Comparison of ENCODE assay signal across 11 mouse cellular contexts in genomic region chr12:27150871-27151853, GRCm38 (mm10).
DNase-seq lines count a peak whose midpoint lies in the region; ATAC-seq and TF ChIP-seq lines count a peak whose summit lies in the region.
"Had no signal": no experiment of that assay in that cellular context is flagged by ENCODE, and none has a peak within 500 bp of the region (broad histone marks: within the 10 kb centered on the region; RNA-seq: fewer than 3 reads in every experiment).

No protein-coding gene starts in this region.

- H3K9ac ChIP-seq in ES-E14 (ENCODE audit: insufficient read depth, low read depth, low read length, poor library complexity, severe bottlenecking) = no peak overlapping the region
- H3K9ac ChIP-seq in forebrain, embryonic 16.5 days (replicated peaks; ENCODE audit: low read depth, low read length) = peak overlapping the region; percentile 1; the same call in 1 of the 2 replicates
- H3K9ac ChIP-seq: lung, embryonic 15.5 days had no signal

- peak; percentile 88 for ATAC-seq in forebrain, embryonic 16.5 days
- no peak for ATAC-seq in cerebellum, adult (ENCODE audit: insufficient number of reproducible peaks, low FRiP score, low TSS enrichment)
- ATAC-seq in erythroblast, adult 5-6 weeks (replicated peaks; ENCODE audit: low FRiP score, poor library complexity, severe bottlenecking) = no peak

- peak; percentile 33 for DNase-seq in ES-E14 (ENCODE audit: low read depth, low spot score)
- peak; percentile 89 for DNase-seq in embryo, embryonic 10.5 days (ENCODE audit: low spot score)
- peak; percentile 55 for DNase-seq in mesoderm, embryonic 11.5 days (ENCODE audit: low read depth, low spot score)
- no peak for DNase-seq in cerebellum, adult 11-12 months
- no peak for DNase-seq in right cerebral cortex, postnatal 25 days
- DNase-seq: cerebellum, postnatal 10 days had no signal

- in situ Hi-C loops in ES-E14 (cut with MboI; ENCODE audit: low sequenced_read_pairs in 2 of 2, unreplicated experiment in 2 of 2) = no loop called here

- no peak overlapping the region; the same call in 1 of the 2 replicates for H3K27ac ChIP-seq in ES-E14 (ENCODE audit: insufficient read depth, low read depth, low read length, poor library complexity, severe bottlenecking)
- peak overlapping the region; percentile 78 for H3K27ac ChIP-seq in forebrain, embryonic 16.5 days (ENCODE audit: low read length)
- H3K27ac ChIP-seq: kidney, postnatal 0 days; lung, embryonic 15.5 days had no signal

- no peaks in the 10 kb centered on the region for H3K27me3 ChIP-seq in forebrain, embryonic 16.5 days (replicated peaks; ENCODE audit: control insufficient read depth, insufficient read depth, low read length)
- H3K27me3 ChIP-seq: lung, embryonic 15.5 days had no signal

- no peaks in the 10 kb centered on the region for H3K36me3 ChIP-seq in ES-E14 (ENCODE audit: control insufficient read depth, insufficient read depth, low read length, poor library complexity, severe bottlenecking)
- no peaks in the 10 kb centered on the region for H3K36me3 ChIP-seq in forebrain, embryonic 16.5 days (ENCODE audit: control insufficient read depth, insufficient read depth)
- H3K36me3 ChIP-seq: lung, embryonic 15.5 days had no signal

- 0 out of 2 replicates have a peak overlapping the region, but pooled peaks have one; percentile 1 for H3K4me2 ChIP-seq in forebrain, embryonic 16.5 days (ENCODE audit: low read length)
- H3K4me2 ChIP-seq: lung, embryonic 15.5 days had no signal

- H3K4me3 ChIP-seq in ES-E14 (ENCODE audit: insufficient read depth in 1 of 2, low read depth in 1 of 2, low read length in 2 of 2, poor library complexity in 1 of 2, severe bottlenecking in 1 of 2) = 0 out of 4 replicates have a peak overlapping the region, but pooled peaks of 1 of the 2 experiments have one; percentile 16
- no peak overlapping the region for H3K4me3 ChIP-seq in forebrain, embryonic 16.5 days (replicated peaks; ENCODE audit: low read length)
- H3K4me3 ChIP-seq: lung, embryonic 15.5 days had no signal

- H3K4me1 ChIP-seq in ES-E14 (ENCODE audit: control insufficient read depth in 2 of 2, insufficient read depth in 2 of 2, low read length in 2 of 2, poor library complexity in 1 of 2) = peaks cover 4 to 7% of the 10 kb centered on the region in 2 experiments; a peak in 3 of 4 replicates
- H3K4me1 ChIP-seq in forebrain, embryonic 16.5 days (replicated peaks; ENCODE audit: control insufficient read depth, insufficient read depth, low read length) = peaks cover 22% of the 10 kb centered on the region
- H3K4me1 ChIP-seq: lung, embryonic 15.5 days had no signal

- H3K9me3 ChIP-seq in ES-E14 (ENCODE audit: control insufficient read depth, insufficient read depth, low read depth, low read length) = no peaks in the 10 kb centered on the region
- no peaks in the 10 kb centered on the region for H3K9me3 ChIP-seq in forebrain, embryonic 16.5 days (ENCODE audit: control insufficient read depth, low read length)
- H3K9me3 ChIP-seq: lung, embryonic 15.5 days had no signal

- 5% methylated on average over 13 of the region's 13 CpGs for WGBS in forebrain, embryonic 16.5 days

TF ChIP-seq in ES-E14, 5 proteins besides CTCF, POLR2A, EP300 and RAD21:
- TF ChIP-seq HCFC1 (IDR thresholded peaks at IDR 0.05; ENCODE audit: borderline replicate concordance, insufficient read depth, low read length) = no peak
- no peak for TF ChIP-seq MAFK (IDR thresholded peaks at IDR 0.05; ENCODE audit: insufficient read depth, low read depth, low read length)

Comparison
In these comparisons a context has a peak if more than half of its experiments do, and no peak if none do; other contexts are left out.
1. DNase-seq: peak in ES-E14 (single experiment), embryo, embryonic 10.5 days (single experiment) and mesoderm, embryonic 11.5 days (single experiment); none in cerebellum, adult 11-12 months (single experiment) and right cerebral cortex, postnatal 25 days (single experiment).